Comparison of ENCODE assay signal across 8 mouse cellular contexts in the genomic region with DNA sequence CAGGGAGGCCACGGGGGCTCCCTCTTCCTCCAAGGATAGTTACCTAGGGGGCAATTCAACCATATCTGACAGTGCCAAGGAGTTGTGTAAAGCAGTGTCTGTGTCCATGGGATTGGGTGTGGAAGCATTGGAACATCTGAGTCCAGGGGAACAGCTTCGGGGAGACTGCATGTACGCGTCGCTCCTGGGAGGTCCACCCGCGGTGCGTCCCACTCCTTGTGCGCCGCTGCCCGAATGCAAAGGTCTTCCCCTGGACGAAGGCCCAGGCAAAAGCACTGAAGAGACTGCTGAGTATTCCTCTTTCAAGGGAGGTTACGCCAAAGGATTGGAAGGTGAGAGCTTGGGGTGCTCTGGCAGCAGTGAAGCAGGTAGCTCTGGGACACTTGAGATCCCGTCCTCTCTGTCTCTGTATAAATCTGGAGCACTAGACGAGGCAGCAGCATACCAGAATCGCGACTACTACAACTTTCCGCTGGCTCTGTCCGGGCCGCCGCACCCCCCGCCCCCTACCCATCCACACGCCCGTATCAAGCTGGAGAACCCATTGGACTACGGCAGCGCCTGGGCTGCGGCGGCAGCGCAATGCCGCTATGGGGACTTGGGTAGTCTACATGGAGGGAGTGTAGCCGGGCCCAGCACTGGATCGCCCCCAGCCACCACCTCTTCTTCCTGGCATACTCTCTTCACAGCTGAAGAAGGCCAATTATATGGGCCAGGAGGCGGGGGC. TPM values are rescaled to one million over a fixed set of nuclear protein-coding genes. Genes with fewer than 3 reads are reported as not detected.
DNase-seq lines count a peak whose midpoint lies in the region; ATAC-seq lines count a peak whose summit lies in the region.
"Had no signal": no experiment of that assay in that cellular context is flagged by ENCODE, and none has a peak within 500 bp of the region (broad histone marks: within the 10 kb centered on the region; RNA-seq: fewer than 3 reads in every experiment).

No protein-coding gene starts in this region.

- 22% methylated on average over 33 of the region's 33 CpGs for WGBS in embryonic facial prominence, embryonic 10.5 days
- 12% methylated on average over 33 of the region's 33 CpGs for WGBS in heart, embryonic 13.5 days
- 28% methylated on average over 33 of the region's 33 CpGs for WGBS in kidney, embryonic 16.5 days
- 21% methylated on average over 33 of the region's 33 CpGs for WGBS in neural tube, embryonic 14.5 days

- H3K4me2 ChIP-seq in heart, embryonic 13.5 days = peak overlapping the region; percentile 73
- H3K4me2 ChIP-seq in kidney, embryonic 16.5 days (replicated peaks; ENCODE audit: low read depth, low read length) = peak overlapping the region; percentile 57
- H3K4me2 ChIP-seq in neural tube, embryonic 14.5 days (ENCODE audit: low read depth, low read length) = peak overlapping the region; percentile 58

- no peak overlapping the region for H3K9ac ChIP-seq in heart, embryonic 13.5 days
- no peak overlapping the region; the same call in 1 of the 2 replicates for H3K9ac ChIP-seq in kidney, embryonic 16.5 days (replicated peaks; ENCODE audit: low read length)
- no peak overlapping the region for H3K9ac ChIP-seq in neural tube, embryonic 14.5 days (replicated peaks; ENCODE audit: low read depth, low read length)
- H3K9ac ChIP-seq: liver, embryonic 13.5 days had no signal

- H3K4me1 ChIP-seq in embryonic facial prominence, embryonic 10.5 days = peaks cover 15% of the 10 kb centered on the region
- 0 out of 2 replicates have a peak, but pooled peaks cover 7% of the 10 kb centered on the region for H3K4me1 ChIP-seq in heart, embryonic 13.5 days
- H3K4me1 ChIP-seq in kidney, embryonic 16.5 days (ENCODE audit: insufficient read depth, low read length) = no peaks in the 10 kb centered on the region
- H3K4me1 ChIP-seq in neural tube, embryonic 14.5 days (ENCODE audit: control insufficient read depth, insufficient read depth, low read length) = 0 out of 2 replicates have a peak, but pooled peaks cover 5% of the 10 kb centered on the region
- H3K4me1 ChIP-seq: liver, embryonic 13.5 days had no signal

- H3K27me3 ChIP-seq in embryonic facial prominence, embryonic 10.5 days (replicated peaks; ENCODE audit: low read depth, poor library complexity, severe bottlenecking) = peaks cover 73% of the 10 kb centered on the region
- peaks cover 59% of the 10 kb centered on the region for H3K27me3 ChIP-seq in heart, embryonic 13.5 days (replicated peaks)
- peaks cover 45% of the 10 kb centered on the region for H3K27me3 ChIP-seq in kidney, embryonic 16.5 days (ENCODE audit: insufficient read depth, low read length)
- H3K27me3 ChIP-seq in neural tube, embryonic 14.5 days (ENCODE audit: control insufficient read depth, insufficient read depth, low read length) = peaks cover 13% of the 10 kb centered on the region; the same call in 1 of the 2 replicates

- H3K9me3 ChIP-seq in embryonic facial prominence, embryonic 10.5 days = no peaks in the 10 kb centered on the region
- H3K9me3 ChIP-seq in heart, embryonic 13.5 days = no peaks in the 10 kb centered on the region; the same call in 1 of the 2 replicates
- H3K9me3 ChIP-seq in kidney, embryonic 16.5 days (ENCODE audit: low read length) = no peaks in the 10 kb centered on the region
- H3K9me3 ChIP-seq in neural tube, embryonic 14.5 days (ENCODE audit: control insufficient read depth, low read length) = no peaks in the 10 kb centered on the region
- H3K9me3 ChIP-seq: liver, embryonic 13.5 days had no signal

- peak overlapping the region; percentile 54 for H3K4me3 ChIP-seq in embryonic facial prominence, embryonic 10.5 days
- peak overlapping the region; percentile 48 for H3K4me3 ChIP-seq in heart, embryonic 13.5 days
- H3K4me3 ChIP-seq in kidney, embryonic 16.5 days (ENCODE audit: low read length) = peak overlapping the region; percentile 45
- peak overlapping the region; percentile 31 for H3K4me3 ChIP-seq in neural tube, embryonic 14.5 days (ENCODE audit: low read depth, low read length)

- ATAC-seq in heart, embryonic 13.5 days (ENCODE audit: extremely low read depth, insufficient number of reproducible peaks, low FRiP score, low TSS enrichment) = no peak
- peak; percentile 64 for ATAC-seq in kidney, embryonic 16.5 days (ENCODE audit: low FRiP score, low TSS enrichment)
- ATAC-seq in neural tube, embryonic 14.5 days (ENCODE audit: low read depth) = peak; percentile 66; the same call in 1 of the 2 replicates
- no peak for ATAC-seq in erythroid progenitor cell, adult 5-6 weeks (replicated peaks; ENCODE audit: low FRiP score, poor library complexity, severe bottlenecking)

- DNase-seq in right cerebral cortex, postnatal 14 days = peak; percentile 4
- DNase-seq in right cerebral cortex, postnatal 36 days (ENCODE audit: low spot score in 2 of 2) = no peak
- peak; percentile 38 for DNase-seq in embryonic facial prominence, embryonic 10.5 days (ENCODE audit: low spot score)
- DNase-seq: liver, embryonic 13.5 days had no signal

- H3K27ac ChIP-seq in embryonic facial prominence, embryonic 10.5 days (replicated peaks) = no peak overlapping the region
- no peak overlapping the region for H3K27ac ChIP-seq in heart, embryonic 13.5 days (replicated peaks)
- H3K27ac ChIP-seq in kidney, embryonic 16.5 days (ENCODE audit: low read length) = no peak overlapping the region
- no peak overlapping the region for H3K27ac ChIP-seq in neural tube, embryonic 14.5 days (ENCODE audit: low read depth, low read length)
- H3K27ac ChIP-seq: liver, embryonic 13.5 days had no signal

- no peaks in the 10 kb centered on the region for H3K36me3 ChIP-seq in embryonic facial prominence, embryonic 10.5 days (replicated peaks)
- H3K36me3 ChIP-seq in heart, embryonic 13.5 days = no peaks in the 10 kb centered on the region
- H3K36me3 ChIP-seq in kidney, embryonic 16.5 days (ENCODE audit: insufficient read depth, low read length) = no peaks in the 10 kb centered on the region
- H3K36me3 ChIP-seq in neural tube, embryonic 14.5 days (ENCODE audit: control insufficient read depth, insufficient read depth, low read length) = no peaks in the 10 kb centered on the region
- H3K36me3 ChIP-seq: liver, embryonic 13.5 days had no signal

RNA-seq across cellular contexts. Expression of gene Ar, which starts 2.0 kb away (rescaled TPM):
- polyA plus RNA-seq in embryonic facial prominence, embryonic 10.5 days (2016; fragmentation: Nextera tagmentation; extraction: Ambion mirVana) = 0.03 and 0.05 TPM in 2 replicates
- polyA plus RNA-seq in heart, embryonic 13.5 days (2015; fragmentation: Nextera tagmentation; extraction: Ambion mirVana) = 0.11 and 0.12 TPM in 2 replicates
- 1.6 and 1.7 TPM in 2 replicates for polyA plus RNA-seq in kidney, embryonic 16.5 days (2015; fragmentation: Nextera tagmentation; extraction: Ambion mirVana)
- polyA plus RNA-seq in neural tube, embryonic 14.5 days (2014; fragmentation: Nextera tagmentation; extraction: Ambion mirVana) = 0.06 and 0.12 TPM in 2 replicates
- not detected in 2 replicates for total RNA-seq in erythroid progenitor cell, adult 5-6 weeks (2015; ENCODE audit: low replicate concordance)
- total RNA-seq in erythroid progenitor cell, adult 5-6 weeks (2017; ENCODE audit: low replicate concordance) = 0.30 and 0.64 TPM in 2 replicates
- polyA plus RNA-seq: liver, embryonic 13.5 days had no signal

Comparison
In these comparisons a context has a peak if more than half of its experiments do, and no peak if none do; other contexts are left out.
1. DNase-seq: peak in right cerebral cortex, postnatal 14 days (single experiment) and embryonic facial prominence, embryonic 10.5 days (single experiment); none in right cerebral cortex, postnatal 36 days (0 of 2).
2. ATAC-seq: peak in kidney, embryonic 16.5 days (single experiment) and neural tube, embryonic 14.5 days (single experiment); none in heart, embryonic 13.5 days (single experiment) and erythroid progenitor cell, adult 5-6 weeks (single experiment).
3. Peak in every context shown above with its lines, with median percentiles within 50 percentile points of each other: H3K4me3 ChIP-seq and H3K4me2 ChIP-seq.